In the genomic region with DNA sequence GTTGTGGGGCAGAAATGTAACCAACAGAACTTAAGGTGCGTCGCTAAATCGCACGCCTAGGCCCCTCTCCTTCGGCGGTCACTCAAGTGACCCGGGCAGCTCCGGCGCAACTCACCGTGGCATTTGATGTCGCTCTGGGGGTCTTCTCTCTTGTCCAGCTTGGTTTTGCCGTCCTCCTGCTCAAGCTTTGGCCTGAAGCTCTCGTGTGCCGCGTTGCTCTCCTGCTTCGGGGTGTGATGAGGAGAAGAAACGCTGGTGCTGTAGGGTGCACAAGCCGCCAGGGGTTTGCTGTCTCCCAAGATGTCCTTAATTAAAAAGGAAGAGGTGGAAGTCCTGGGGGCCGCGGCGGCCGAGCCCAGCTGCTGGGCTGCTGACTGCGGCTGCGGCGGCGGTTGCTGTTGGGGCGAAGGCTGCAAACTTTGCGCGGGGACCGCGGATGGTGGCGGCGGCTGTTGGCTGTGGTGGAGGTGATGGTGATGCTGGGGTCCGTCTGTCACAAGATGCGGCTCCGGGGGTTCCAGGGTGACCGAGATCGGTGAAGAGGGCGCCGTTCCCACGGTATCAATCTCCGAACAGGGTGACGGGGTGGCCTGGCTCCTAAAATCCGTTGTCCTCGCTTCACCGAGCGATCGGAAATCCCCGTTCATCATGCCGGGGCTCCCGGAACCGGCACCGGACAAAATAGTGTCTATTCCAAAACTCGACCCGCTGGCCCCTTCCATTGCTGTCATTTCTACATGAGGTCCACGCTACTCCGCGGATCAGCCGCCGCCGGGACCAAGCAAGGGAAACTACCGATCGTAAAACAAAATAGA, we compare ENCODE assay signal across 8 mouse cellular contexts. TPM values are rescaled to one million over a fixed set of nuclear protein-coding genes. Genes with fewer than 3 reads are reported as not detected.
DNase-seq lines count a peak whose midpoint lies in the region; ATAC-seq lines count a peak whose summit lies in the region.

No protein-coding gene starts in this region.

- H3K27ac ChIP-seq in kidney, embryonic 14.5 days (ENCODE audit: low read depth, low read length): no peak overlapping the region
- H3K27ac ChIP-seq in hindbrain, embryonic 13.5 days: no peak overlapping the region; the same call in 1 of the 2 replicates
- peak overlapping the region; percentile 68 for H3K27ac ChIP-seq in neural tube, embryonic 13.5 days (replicated peaks)

- ATAC-seq in kidney, embryonic 14.5 days (ENCODE audit: low FRiP score, low TSS enrichment): no peak
- no peak for ATAC-seq in hindbrain, embryonic 13.5 days (ENCODE audit: low FRiP score)
- ATAC-seq in neural tube, embryonic 13.5 days (ENCODE audit: low read depth): no peak
- no peak for ATAC-seq in CD4-positive, CD25-positive, alpha-beta regulatory T cell, adult 4 months

- H3K4me3 ChIP-seq in kidney, embryonic 14.5 days (ENCODE audit: low read length): 0 out of 2 replicates have a peak overlapping the region, but pooled peaks have one; percentile 47
- peak overlapping the region; percentile 41 for H3K4me3 ChIP-seq in hindbrain, embryonic 13.5 days
- H3K4me3 ChIP-seq in neural tube, embryonic 13.5 days: peak overlapping the region; percentile 39

- peaks cover 87% of the 10 kb centered on the region for H3K27me3 ChIP-seq in kidney, embryonic 14.5 days (ENCODE audit: control insufficient read depth, insufficient read depth, low read length)
- peaks cover 91% of the 10 kb centered on the region for H3K27me3 ChIP-seq in hindbrain, embryonic 13.5 days
- H3K27me3 ChIP-seq in neural tube, embryonic 13.5 days: peaks cover 94% of the 10 kb centered on the region

- no peak overlapping the region for H3K9ac ChIP-seq in kidney, embryonic 14.5 days (ENCODE audit: low read depth, low read length)
- H3K9ac ChIP-seq in hindbrain, embryonic 13.5 days: no peak overlapping the region
- 0 out of 2 replicates have a peak overlapping the region, but pooled peaks have one; percentile 43 for H3K9ac ChIP-seq in neural tube, embryonic 13.5 days

- no peak overlapping the region for H3K4me2 ChIP-seq in kidney, embryonic 14.5 days (replicated peaks; ENCODE audit: low read depth, low read length)
- H3K4me2 ChIP-seq in hindbrain, embryonic 13.5 days: 0 out of 2 replicates have a peak overlapping the region, but pooled peaks have one; percentile 65
- H3K4me2 ChIP-seq in neural tube, embryonic 13.5 days: peak overlapping the region; percentile 60; the same call in 1 of the 2 replicates

- 0 out of 2 replicates have a peak, but pooled peaks cover 3% of the 10 kb centered on the region for H3K4me1 ChIP-seq in kidney, embryonic 14.5 days (ENCODE audit: control insufficient read depth, insufficient read depth, low read length)
- H3K4me1 ChIP-seq in hindbrain, embryonic 13.5 days (replicated peaks): peaks cover 27% of the 10 kb centered on the region
- peaks cover 28% of the 10 kb centered on the region for H3K4me1 ChIP-seq in neural tube, embryonic 13.5 days (replicated peaks)

- no peaks in the 10 kb centered on the region for H3K36me3 ChIP-seq in kidney, embryonic 14.5 days (ENCODE audit: control insufficient read depth, insufficient read depth, low read length)
- H3K36me3 ChIP-seq in hindbrain, embryonic 13.5 days: no peaks in the 10 kb centered on the region
- H3K36me3 ChIP-seq in neural tube, embryonic 13.5 days: no peaks in the 10 kb centered on the region

- under 1% methylated on average over 63 of the region's 63 CpGs for WGBS in kidney, embryonic 14.5 days
- under 1% methylated on average over 63 of the region's 63 CpGs for WGBS in hindbrain, embryonic 13.5 days
- under 1% methylated on average over 63 of the region's 63 CpGs for WGBS in neural tube, embryonic 13.5 days

- DNase-seq in kidney, adult 8-10 months: no peak
- peak; percentile 37 for DNase-seq in embryo, embryonic 10.5 days (ENCODE audit: low spot score)
- DNase-seq in left cerebral cortex, postnatal 36 days (ENCODE audit: low spot score in 2 of 2): no peak
- DNase-seq in urinary bladder, adult 18-20 months (ENCODE audit: low spot score in 2 of 2): no peak

- intact Hi-C loops in left cerebral cortex, postnatal 36 days (cut with DNase I): loop anchor here (5.0 kb wide), 2 partner anchors 115 to 1265 kb away; no protein-coding TSS in a partner anchor

- H3K9me3 ChIP-seq in kidney, embryonic 14.5 days (ENCODE audit: control insufficient read depth, low read length): no peaks in the 10 kb centered on the region
- no peaks in the 10 kb centered on the region for H3K9me3 ChIP-seq in hindbrain, embryonic 13.5 days
- H3K9me3 ChIP-seq in neural tube, embryonic 13.5 days: no peaks in the 10 kb centered on the region

RNA-seq across cellular contexts. Expression of a gene that starts 0.6 kb away (rescaled TPM):
- polyA plus RNA-seq in kidney, embryonic 14.5 days (2014; fragmentation: Nextera tagmentation; extraction: Ambion mirVana): not detected in 2 replicates
- polyA plus RNA-seq in hindbrain, embryonic 13.5 days (2015; fragmentation: Nextera tagmentation; extraction: Ambion mirVana): 1.6 and 1.9 TPM in 2 replicates
- polyA plus RNA-seq in neural tube, embryonic 13.5 days (2015; fragmentation: Nextera tagmentation; extraction: Ambion mirVana): 2.3 and 2.9 TPM in 2 replicates
- 1 to 10 TPM in 1 of 2 experiments, under 1 TPM in 1; 0.62 to 1.2 TPM for total RNA-seq in left cerebral cortex, postnatal 36 days (2021)
- polyA plus RNA-seq in CD4-positive, CD25-positive, alpha-beta regulatory T cell, adult 4 months (2017; shearing (Covaris generic)): not detected
